Mouse (Mus musculus): ENCODE results near the gene Scaf4. TPM values are rescaled to one million over a fixed set of nuclear protein-coding genes. Genes with fewer than 3 reads are reported as not detected.
"Not testable (repeated sequence)": the region's sequence is repeated elsewhere in the genome, so short reads cannot be mapped to it uniquely, and the experiment has no call there.

Gene Scaf4
- polyA plus RNA-seq, 1 experiment from 2014 or later = 22.1 TPM

GRCm38 (mm10) chr16:90239128-90239746 lies 45.1 kb downstream of the Scaf4 start:
- no peak for DNase-seq (ENCODE audit: low spot score)

- DNase-seq (ENCODE audit: low spot score) = no peak
Measured at GRCm38 (mm10) chr16:90235188-90235587, 49.1 kb downstream of the Scaf4 start.

- DNase-seq (ENCODE audit: low spot score) = no peak
Measured at GRCm38 (mm10) chr16:90234617-90235016, 49.7 kb downstream of the Scaf4 start.

- no peak for DNase-seq (ENCODE audit: low spot score)
Measured at GRCm38 (mm10) chr16:90233702-90234101, 50.6 kb downstream of the Scaf4 start.

- no peak for DNase-seq (ENCODE audit: low spot score)
Measured at GRCm38 (mm10) chr16:90231302-90231701, 53.0 kb downstream of the Scaf4 start.

- DNase-seq (ENCODE audit: low spot score) = no peak
Measured at GRCm38 (mm10) chr16:90229897-90230296, 54.4 kb downstream of the Scaf4 start.

GRCm38 (mm10) chr16:90221441-90222070 lies 62.7 kb downstream of the Scaf4 start:
- DNase-seq (ENCODE audit: low spot score) = peak; percentile 41

- DNase-seq (ENCODE audit: low spot score) = no peak
Measured at GRCm38 (mm10) chr16:90220892-90221431, 63.3 kb downstream of the Scaf4 start.

GRCm38 (mm10) chr16:90220026-90220891 lies 64.0 kb downstream of the Scaf4 start, which contains the start of gene Sod1:
Gene Sod1 (plus strand): TSS chr16:90220754.
- peak; percentile 97 for DNase-seq (ENCODE audit: low spot score)

GRCm38 (mm10) chr16:90219445-90219844 lies 64.9 kb downstream of the Scaf4 start:
- not testable (repeated sequence) for DNase-seq (ENCODE audit: low spot score)

GRCm38 (mm10) chr16:90217926-90218325 lies 66.4 kb downstream of the Scaf4 start:
- DNase-seq (ENCODE audit: low spot score) = no peak

GRCm38 (mm10) chr16:90217356-90217755 lies 66.9 kb downstream of the Scaf4 start:
- no peak for DNase-seq (ENCODE audit: low spot score)

- DNase-seq (ENCODE audit: low spot score) = no peak
Measured at GRCm38 (mm10) chr16:90216414-90216813, 67.9 kb downstream of the Scaf4 start.

- DNase-seq (ENCODE audit: low spot score) = not testable (repeated sequence)
Measured at GRCm38 (mm10) chr16:90215879-90216278, 68.4 kb downstream of the Scaf4 start.

- no peak for DNase-seq (ENCODE audit: low spot score)
Measured at GRCm38 (mm10) chr16:90214731-90215565, 69.4 kb downstream of the Scaf4 start.

GRCm38 (mm10) chr16:90213477-90214339 lies 70.6 kb downstream of the Scaf4 start:
- DNase-seq (ENCODE audit: low spot score) = no peak

GRCm38 (mm10) chr16:90211767-90212166 lies 72.5 kb downstream of the Scaf4 start:
- no peak for DNase-seq (ENCODE audit: low spot score)

- DNase-seq (ENCODE audit: low spot score) = no peak
Measured at GRCm38 (mm10) chr16:90210717-90211116, 73.6 kb downstream of the Scaf4 start.

GRCm38 (mm10) chr16:90208996-90209395 lies 75.3 kb downstream of the Scaf4 start:
- no peak for DNase-seq (ENCODE audit: low spot score)

- no peak for DNase-seq (ENCODE audit: low spot score)
Measured at GRCm38 (mm10) chr16:90204868-90205267, 79.4 kb downstream of the Scaf4 start.
